Comparison of ENCODE assay signal across 32 mouse cellular contexts in genomic region chr17:75093563-75093962, GRCm38 (mm10).
"Had no signal": no experiment of that assay in that cellular context is flagged by ENCODE, and none has a peak within 500 bp of the region (broad histone marks: within the 10 kb centered on the region; RNA-seq: fewer than 3 reads in every experiment).

No protein-coding gene starts in this region.

- H3K27ac ChIP-seq: limb, embryonic 10.5 days; limb, embryonic 12.5 days; limb, embryonic 13.5 days; limb, embryonic 15.5 days; liver, embryonic 12.5 days; liver, embryonic 13.5 days; liver, embryonic 14.5 days; liver, embryonic 15.5 days; lung, embryonic 15.5 days; macrophage; midbrain, embryonic 10.5 days; midbrain, embryonic 12.5 days; midbrain, embryonic 13.5 days; midbrain, embryonic 15.5 days; neural tube, embryonic 12.5 days had no signal

- H3K4me1 ChIP-seq: limb, embryonic 10.5 days; limb, embryonic 12.5 days; liver, embryonic 12.5 days; liver, embryonic 13.5 days; liver, embryonic 15.5 days; midbrain, embryonic 12.5 days; midbrain, embryonic 15.5 days; neural tube, embryonic 12.5 days had no signal

- H3K4me3 ChIP-seq: limb, embryonic 10.5 days; limb, embryonic 12.5 days; limb, embryonic 13.5 days; limb, embryonic 15.5 days; liver, embryonic 12.5 days; liver, embryonic 13.5 days; liver, embryonic 15.5 days; lung, embryonic 15.5 days; megakaryocyte, embryonic 14.5 days; midbrain, embryonic 10.5 days; midbrain, embryonic 12.5 days; midbrain, embryonic 13.5 days; midbrain, embryonic 15.5 days; myocyte; neural tube, embryonic 12.5 days had no signal

- DNase-seq: left cerebral cortex, postnatal 4 days; liver; liver, embryonic 13.5 days; liver, postnatal 0 days; lung, adult 18-20 months; lung, adult 2 months; lung, embryonic 14.5 days; lung, postnatal 10 days; lung, postnatal 14 days; lung, postnatal 36 days; lung, postnatal 4 days; midbrain, embryonic 14.5 days had no signal

- H3K9ac ChIP-seq: limb, embryonic 12.5 days; limb, embryonic 13.5 days; limb, embryonic 15.5 days; liver, embryonic 12.5 days; liver, embryonic 13.5 days; liver, embryonic 14.5 days; liver, embryonic 15.5 days; liver, postnatal 0 days; lung, embryonic 14.5 days; lung, embryonic 15.5 days; midbrain, embryonic 12.5 days; midbrain, embryonic 13.5 days; midbrain, embryonic 15.5 days; neural tube, embryonic 12.5 days had no signal

- H3K9me3 ChIP-seq: limb, embryonic 10.5 days; limb, embryonic 12.5 days; limb, embryonic 13.5 days; limb, embryonic 15.5 days; liver, embryonic 12.5 days; liver, embryonic 13.5 days; liver, embryonic 15.5 days; lung, embryonic 15.5 days; megakaryocyte, embryonic 14.5 days; midbrain, embryonic 10.5 days; midbrain, embryonic 12.5 days; midbrain, embryonic 13.5 days; midbrain, embryonic 15.5 days; neural tube, embryonic 12.5 days had no signal

- ATAC-seq: liver, embryonic 12.5 days; liver, postnatal 0 days; lung, postnatal 0 days; midbrain, embryonic 13.5 days; midbrain, embryonic 15.5 days; midbrain, embryonic 16.5 days had no signal

- H3K36me3 ChIP-seq: limb, embryonic 10.5 days; limb, embryonic 12.5 days; limb, embryonic 13.5 days; limb, embryonic 15.5 days; liver, embryonic 12.5 days; liver, embryonic 13.5 days; liver, embryonic 15.5 days; lung, embryonic 15.5 days; midbrain, embryonic 10.5 days; midbrain, embryonic 12.5 days; midbrain, embryonic 13.5 days; midbrain, embryonic 15.5 days; neural tube, embryonic 12.5 days had no signal

- H3K4me2 ChIP-seq: limb, embryonic 12.5 days; limb, embryonic 13.5 days; limb, embryonic 15.5 days; liver, embryonic 11.5 days; liver, embryonic 12.5 days; liver, embryonic 13.5 days; liver, embryonic 15.5 days; lung, embryonic 14.5 days; lung, embryonic 15.5 days; midbrain, embryonic 11.5 days; midbrain, embryonic 12.5 days; midbrain, embryonic 13.5 days; midbrain, embryonic 15.5 days; neural tube, embryonic 12.5 days had no signal

- H3K27me3 ChIP-seq: limb, embryonic 12.5 days; limb, embryonic 13.5 days; limb, embryonic 15.5 days; liver, embryonic 12.5 days; liver, embryonic 13.5 days; liver, embryonic 15.5 days; lung, embryonic 15.5 days; megakaryocyte, embryonic 14.5 days; midbrain, embryonic 12.5 days; midbrain, embryonic 13.5 days; midbrain, embryonic 15.5 days; neural tube, embryonic 12.5 days had no signal
